Mouse (Mus musculus) hindbrain, embryonic 16.5 days (tissue): ENCODE measurements at regions not wholly inside any gene's neighbourhood (a gene's known extent, or its start where the extent isn't known, plus 50 kb on each side); places are given as distances from the start of the nearest gene placed in this dataset.

Source experiments
- ATAC-seq: fragments of 200-750 bp; cut with Nextera tagmentation; 2 replicates; pipeline ENCODE4 v1.8.0; 2017; ENCODE audit warnings: moderate TSS enrichment, moderate library complexity
- H3K27ac ChIP-seq: fragments of 300-500 bp; sonication (generic); 2 replicates; pipeline ENCODE4 v1.5.1; 2014; ENCODE audit warnings: low read depth, mild to moderate bottlenecking, control low read depth, low read length, moderate library complexity
- H3K27me3 ChIP-seq: fragments of 300-500 bp; sonication (generic); replicated peaks from 2 replicates; pipeline ENCODE4 v1.6.1; 2014; ENCODE audit warnings: low read length; ENCODE audit not compliant: control insufficient read depth, insufficient read depth
- H3K36me3 ChIP-seq: fragments of 300-500 bp; sonication (generic); 2 replicates; pipeline ENCODE4 v1.6.1; 2014; ENCODE audit warnings: mild to moderate bottlenecking, low read length, moderate library complexity, mixed read lengths; ENCODE audit not compliant: control insufficient read depth, insufficient read depth
- H3K4me1 ChIP-seq: fragments of 300-500 bp; sonication (generic); 2 replicates; pipeline ENCODE4 v1.6.1; 2014; ENCODE audit warnings: low read depth, low read length; ENCODE audit not compliant: control insufficient read depth, insufficient read depth
- H3K4me2 ChIP-seq: fragments of 300-500 bp; sonication (generic); 2 replicates; pipeline ENCODE4 v1.6.1; 2014; ENCODE audit warnings: mild to moderate bottlenecking, low read length, control low read depth, moderate library complexity
- H3K4me3 ChIP-seq: fragments of 300-500 bp; sonication (generic); 2 replicates; pipeline ENCODE4 v1.5.1; 2014; ENCODE audit warnings: mild to moderate bottlenecking, low read length, control low read depth, moderate library complexity
- H3K9ac ChIP-seq: fragments of 300-500 bp; sonication (generic); 2 replicates; pipeline ENCODE4 v1.6.1; 2014; ENCODE audit warnings: low read depth, mild to moderate bottlenecking, control low read depth, low read length, moderate library complexity
- H3K9me3 ChIP-seq: fragments of 300-500 bp; sonication (generic); 2 replicates; pipeline ENCODE4 v1.6.1; 2014; ENCODE audit warnings: mild to moderate bottlenecking, low read length, moderate library complexity; ENCODE audit not compliant: control insufficient read depth
- WGBS: fragments of 180-500 bp; shearing (Covaris S2); extraction: QIAGEN DNeasy Blood & Tissue Kit; methylation state at CpG from one replicate; pipeline ENCODE4 v1.1.7; 2014; 5-methylcytosine and 5-hydroxymethylcytosine counted together

GRCm38 (mm10) chr2:173347341-173347740 lies 71.0 kb upstream of the Pmepa1 start:
- H3K4me3 ChIP-seq = no peak overlapping the region
- H3K27ac ChIP-seq = no peak overlapping the region
- H3K9me3 ChIP-seq = 0 out of 2 replicates have a peak, but pooled peaks cover 2% of the 10 kb centered on the region
- H3K27me3 ChIP-seq = no peaks in the 10 kb centered on the region
- 76% methylated on average over 11 of the region's 11 CpGs for WGBS
- ATAC-seq = no peak
- H3K9ac ChIP-seq = no peak overlapping the region
- H3K4me1 ChIP-seq = peaks cover 7% of the 10 kb centered on the region
- no peaks in the 10 kb centered on the region for H3K36me3 ChIP-seq
- no peak overlapping the region for H3K4me2 ChIP-seq

DNA sequence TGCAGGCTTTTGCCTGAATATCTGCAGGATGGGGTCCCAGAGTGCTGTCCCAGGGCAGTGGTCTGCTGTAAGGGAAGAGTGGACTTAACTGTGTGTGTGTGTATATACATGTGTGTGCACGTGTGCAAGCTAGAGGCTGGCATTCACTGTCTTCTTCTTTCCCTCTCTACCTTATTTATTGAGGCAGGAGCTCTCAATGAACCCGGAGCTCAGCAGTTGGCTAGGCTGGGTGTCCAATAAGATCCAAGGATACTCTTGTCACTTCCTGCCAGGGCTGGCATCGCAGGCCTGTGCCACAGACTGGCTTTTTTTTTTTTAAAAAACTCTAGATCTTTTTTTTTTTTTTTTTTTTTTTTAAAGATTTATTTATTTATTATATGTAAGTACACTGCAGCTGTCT lies 72.4 kb upstream of the Pmepa1 start:
- Histone ChIP-seq H3K4me1 (peaks cover 7% of the 10 kb centered on the region), H3K9me3 (0 out of 2 replicates have a peak, but pooled peaks cover 2% of the 10 kb centered on the region), H3K27ac (no peak overlapping the region), H3K9ac (no peak overlapping the region), H3K36me3 (no peaks in the 10 kb centered on the region), H3K4me2 (no peak overlapping the region), H3K4me3 (no peak overlapping the region), H3K27me3 (no peaks in the 10 kb centered on the region)
- no peak for ATAC-seq
- 77% methylated on average over 3 of the region's 3 CpGs for WGBS

- 72% methylated on average over 9 of the region's 9 CpGs for WGBS
- no peak overlapping the region for H3K4me3 ChIP-seq
- no peaks in the 10 kb centered on the region for H3K36me3 ChIP-seq
- H3K27ac ChIP-seq = no peak overlapping the region
- no peak overlapping the region for H3K4me2 ChIP-seq
- H3K4me1 ChIP-seq = peaks cover 7% of the 10 kb centered on the region
- no peaks in the 10 kb centered on the region for H3K27me3 ChIP-seq
- no peaks in the 10 kb centered on the region for H3K9me3 ChIP-seq
- no peak overlapping the region for H3K9ac ChIP-seq
- ATAC-seq = no peak
Measured at GRCm38 (mm10) chr2:173349510-173349909, 73.2 kb upstream of the Pmepa1 start.

GRCm38 (mm10) chr2:173349910-173350309 lies 73.6 kb upstream of the Pmepa1 start:
- H3K9me3 ChIP-seq = no peaks in the 10 kb centered on the region
- ATAC-seq = no peak
- 91% methylated on average over 4 of the region's 4 CpGs for WGBS
- no peak overlapping the region for H3K9ac ChIP-seq
- H3K4me1 ChIP-seq = peaks cover 7% of the 10 kb centered on the region
- H3K27ac ChIP-seq = no peak overlapping the region
- H3K4me3 ChIP-seq = no peak overlapping the region
- no peaks in the 10 kb centered on the region for H3K36me3 ChIP-seq
- H3K27me3 ChIP-seq = no peaks in the 10 kb centered on the region
- H3K4me2 ChIP-seq = no peak overlapping the region

DNA sequence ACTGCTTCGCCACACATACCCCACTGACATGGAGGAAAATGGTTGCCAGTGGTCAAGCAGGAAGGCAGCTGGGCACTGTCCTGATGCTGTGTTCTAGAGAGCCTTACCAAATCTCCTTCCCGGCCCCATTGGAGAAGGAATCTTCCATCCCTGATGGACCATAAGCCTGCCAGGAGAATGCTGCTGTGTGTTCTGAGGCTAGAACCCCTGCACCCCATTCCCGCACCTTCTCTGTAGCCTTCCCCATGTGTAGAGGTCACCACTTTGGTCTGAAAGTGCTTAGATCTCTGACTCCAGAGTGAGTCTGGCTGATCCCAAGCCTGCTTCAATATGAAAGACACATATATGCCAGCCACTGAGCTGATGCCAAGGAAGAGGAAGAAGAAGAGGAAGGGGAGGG lies 74.1 kb upstream of the Pmepa1 start:
- Histone ChIP-seq H3K27ac (no peak overlapping the region), H3K4me1 (peaks cover 7% of the 10 kb centered on the region), H3K27me3 (no peaks in the 10 kb centered on the region), H3K9me3 (no peaks in the 10 kb centered on the region), H3K9ac (no peak overlapping the region), H3K4me3 (no peak overlapping the region), H3K4me2 (no peak overlapping the region), H3K36me3 (no peaks in the 10 kb centered on the region)
- WGBS = 92% methylated on average over 3 of the region's 3 CpGs
- ATAC-seq = no peak

- no peak overlapping the region for H3K27ac ChIP-seq
- H3K4me2 ChIP-seq = no peak overlapping the region
- no peaks in the 10 kb centered on the region for H3K27me3 ChIP-seq
- no peak overlapping the region for H3K9ac ChIP-seq
- H3K36me3 ChIP-seq = no peaks in the 10 kb centered on the region
- no peak for ATAC-seq
- no peak overlapping the region for H3K4me3 ChIP-seq
- peaks cover 7% of the 10 kb centered on the region for H3K4me1 ChIP-seq
- 60% methylated on average over 3 of the region's 3 CpGs for WGBS
- H3K9me3 ChIP-seq = no peaks in the 10 kb centered on the region
Measured at GRCm38 (mm10) chr2:173350831-173351230, 74.5 kb upstream of the Pmepa1 start.

- peak overlapping the region; percentile 14 for H3K4me2 ChIP-seq
- H3K27ac ChIP-seq = peak overlapping the region; percentile 44
- no peak overlapping the region; the same call in 1 of the 2 replicates for H3K9ac ChIP-seq
- 44% methylated on average over 18 of the region's 18 CpGs for whole genome bisulfite sequencing
- H3K27me3 ChIP-seq = no peaks in the 10 kb centered on the region
- no peaks in the 10 kb centered on the region for H3K9me3 ChIP-seq
- H3K36me3 ChIP-seq = no peaks in the 10 kb centered on the region
- ATAC-seq = peak; percentile 44; the same call in 1 of the 2 replicates
- no peak overlapping the region for H3K4me3 ChIP-seq
- H3K4me1 ChIP-seq = peaks cover 7% of the 10 kb centered on the region
Measured at GRCm38 (mm10) chr2:173351831-173352755, 75.8 kb upstream of the Pmepa1 start.

DNA sequence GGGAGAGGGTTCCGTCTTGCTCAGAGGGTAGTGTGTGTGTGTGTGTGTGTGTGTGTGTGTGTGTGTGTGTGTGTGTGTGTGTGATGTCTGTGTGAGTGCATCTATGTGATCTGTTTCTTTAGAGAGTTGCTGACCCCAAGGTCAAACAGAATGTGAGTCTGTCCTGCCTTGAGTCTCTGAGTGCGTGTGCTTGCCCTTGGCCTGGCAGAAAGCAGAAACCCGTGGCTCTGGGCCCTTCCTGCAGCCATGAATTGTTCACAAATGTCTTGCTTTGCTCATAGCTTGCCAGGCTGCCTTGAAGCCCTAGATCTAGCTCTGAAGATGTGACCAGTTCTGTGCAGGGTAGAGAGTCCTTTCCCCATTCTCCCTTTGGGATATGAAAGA lies 76.4 kb upstream of the Pmepa1 start:
- peak overlapping the region; percentile 14 for H3K4me2 ChIP-seq
- H3K4me3 ChIP-seq = no peak overlapping the region
- peak overlapping the region; percentile 55; the same call in 1 of the 2 replicates for H3K27ac ChIP-seq
- H3K9ac ChIP-seq = no peak overlapping the region; the same call in 1 of the 2 replicates
- H3K9me3 ChIP-seq = no peaks in the 10 kb centered on the region
- no peaks in the 10 kb centered on the region for H3K36me3 ChIP-seq
- peaks cover 7% of the 10 kb centered on the region for H3K4me1 ChIP-seq
- ATAC-seq = no peak
- WGBS = 29% methylated on average over 3 of the region's 3 CpGs
- no peaks in the 10 kb centered on the region for H3K27me3 ChIP-seq

GRCm38 (mm10) chr2:173353435-173354241 lies 77.3 kb upstream of the Pmepa1 start:
- Histone ChIP-seq H3K9me3 (no peaks in the 10 kb centered on the region), H3K27me3 (no peaks in the 10 kb centered on the region), H3K9ac (no peak overlapping the region), H3K4me1 (peaks cover 7% of the 10 kb centered on the region), H3K4me2 (no peak overlapping the region), H3K27ac (no peak overlapping the region), H3K36me3 (no peaks in the 10 kb centered on the region), H3K4me3 (no peak overlapping the region)
- WGBS = 65% methylated on average over 16 of the region's 16 CpGs
- no peak for ATAC-seq
